Mouse (Mus musculus): ENCODE results near the gene Ptgir. TPM values are rescaled to one million over a fixed set of nuclear protein-coding genes. Genes with fewer than 3 reads are reported as not detected.

The Ptgir gene
- total RNA-seq, 2 experiments from 2014 or later = 1.2 to 2.0 TPM

DNA sequence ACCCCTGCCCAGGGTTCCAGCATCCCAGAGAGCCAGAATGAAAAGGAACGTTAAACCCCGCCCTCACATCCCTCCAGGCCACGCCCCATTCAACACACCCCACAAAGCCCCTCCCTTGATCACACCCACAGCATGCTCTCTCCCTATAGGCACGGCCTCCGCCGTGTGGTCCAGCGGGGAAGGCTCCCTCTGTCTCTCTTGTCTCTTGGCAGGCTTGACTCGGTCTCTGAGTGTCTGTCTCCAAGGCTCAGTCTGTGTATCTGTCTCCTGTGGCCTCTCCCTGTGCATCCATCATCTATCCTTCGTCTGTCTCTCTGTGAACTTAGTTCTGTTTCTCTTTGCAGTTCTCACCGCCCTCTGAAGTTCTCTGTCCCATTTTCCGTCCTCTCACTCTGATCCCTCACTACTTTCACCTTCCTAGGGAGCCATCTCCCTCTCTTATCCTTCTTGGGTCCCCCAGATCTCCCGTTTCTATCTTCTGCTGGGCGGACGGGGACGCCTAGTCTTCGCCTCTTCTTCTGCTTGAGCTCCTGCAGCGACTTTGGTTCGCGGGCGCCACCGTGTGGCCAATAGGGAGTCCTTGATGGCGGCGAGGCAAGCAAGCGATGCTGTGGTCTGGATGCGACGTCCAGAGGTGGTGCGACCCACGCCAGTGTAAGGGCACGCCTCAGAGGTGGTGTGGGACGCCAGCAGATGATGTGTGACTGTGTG, 14.5 kb upstream of the Ptgir start, which contains the start of gene Gng8:
Gene Gng8 (plus strand): TSS at position 146 of the 711 bp plus-strand sequence.
- peak; percentile 88 to 90 for DNase-seq

DNA sequence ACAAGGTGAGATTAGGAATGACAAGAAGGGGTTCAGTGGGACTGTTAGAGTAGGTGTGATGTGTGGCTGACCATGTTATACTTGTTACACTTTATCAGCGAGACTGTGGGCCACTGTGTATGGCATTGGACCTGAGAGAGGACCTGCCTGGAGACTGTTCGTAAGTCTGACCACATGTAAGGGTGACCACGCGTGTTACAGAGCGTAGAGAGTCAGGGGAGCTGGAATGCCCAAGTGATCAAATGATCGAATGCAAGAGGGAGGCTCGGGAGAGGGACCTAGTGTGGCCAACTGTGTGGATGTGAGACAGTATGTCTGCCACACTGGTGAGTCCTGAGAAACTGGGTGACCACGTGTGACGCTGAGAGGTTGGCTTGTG, 13.9 kb upstream of the Ptgir start:
- DNase-seq = no peak

DNA sequence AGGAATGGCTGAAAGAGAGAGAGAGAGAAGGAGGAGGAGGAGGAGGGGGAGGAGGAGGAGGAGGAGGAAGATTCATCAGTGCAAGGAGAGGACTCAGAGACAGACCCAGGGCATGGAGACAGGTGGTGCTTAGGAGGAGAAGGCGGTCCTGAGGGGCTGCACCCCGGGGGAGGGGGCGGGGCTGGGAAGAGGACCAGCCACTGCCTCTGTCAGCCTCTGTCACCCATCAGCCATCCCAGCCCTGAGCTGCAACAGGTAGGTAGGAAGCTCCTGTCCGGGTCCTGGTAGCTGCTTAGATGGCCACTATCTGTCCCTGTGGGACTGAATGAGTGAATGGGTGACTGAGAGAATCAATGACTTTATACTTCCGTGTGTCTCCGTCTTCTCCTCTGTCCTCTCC, 12.7 kb upstream of the Ptgir start:
- DNase-seq = no peak

DNA sequence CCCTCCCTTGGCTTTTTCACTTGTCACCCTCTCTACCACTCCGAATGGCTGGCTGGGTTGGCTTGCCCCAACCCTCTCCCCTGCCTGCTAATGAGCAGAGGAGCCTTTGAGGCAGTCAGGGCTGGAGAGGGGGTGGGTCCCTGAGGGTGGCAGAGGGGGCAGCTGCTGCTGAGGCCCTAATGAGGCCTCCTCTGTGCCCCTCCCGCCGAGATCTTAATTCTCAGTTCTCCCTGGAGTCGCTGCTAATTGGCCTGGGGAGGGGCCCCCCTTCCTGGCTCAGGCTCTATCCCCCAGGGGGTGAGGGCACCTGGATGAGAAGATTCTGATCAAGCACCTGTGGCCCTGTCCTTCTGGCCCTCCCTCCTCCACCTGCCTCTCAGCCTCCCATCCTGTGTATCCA, 12.0 kb upstream of the Ptgir start:
- no peak for DNase-seq

DNA sequence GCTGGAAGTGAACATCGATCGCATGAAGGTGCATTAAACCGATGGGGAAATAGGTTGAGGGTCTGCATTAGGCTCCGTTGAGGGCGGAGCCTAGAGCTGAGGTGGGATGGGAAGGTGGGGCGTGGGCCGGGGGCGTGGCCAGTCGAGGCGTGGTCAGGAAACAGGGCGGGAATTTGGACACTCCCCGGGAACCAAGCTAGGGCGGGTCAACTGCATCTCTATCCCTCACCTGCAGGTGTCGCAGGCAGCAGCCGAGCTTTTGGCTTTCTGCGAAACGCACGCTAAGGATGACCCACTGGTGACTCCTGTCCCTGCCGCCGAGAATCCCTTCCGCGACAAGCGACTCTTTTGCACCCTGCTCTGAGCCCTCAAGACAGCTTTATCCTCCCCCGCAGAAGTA, 11.3 kb upstream of the Ptgir start:
- DNase-seq = peak; percentile 81 to 85

DNA sequence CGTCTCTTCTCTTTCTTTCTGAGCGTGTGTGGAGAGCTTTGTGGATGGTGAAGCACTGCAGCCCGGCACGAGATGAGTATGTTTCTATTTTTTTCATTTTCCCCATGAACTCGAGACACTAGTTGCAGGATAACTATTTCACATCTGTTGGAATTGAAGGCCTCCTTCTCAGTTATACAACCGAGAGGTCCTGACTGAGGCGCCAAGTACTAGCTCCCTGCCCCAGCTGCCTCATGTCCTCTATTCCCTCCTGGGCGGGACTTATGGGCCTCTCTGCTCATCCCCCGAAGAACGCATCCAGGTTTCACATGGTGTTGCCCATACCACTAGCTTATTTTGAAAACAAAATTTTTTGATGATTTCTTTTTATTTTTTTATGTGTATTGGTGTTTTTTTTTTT, 10.8 kb upstream of the Ptgir start:
- DNase-seq = no peak

DNA sequence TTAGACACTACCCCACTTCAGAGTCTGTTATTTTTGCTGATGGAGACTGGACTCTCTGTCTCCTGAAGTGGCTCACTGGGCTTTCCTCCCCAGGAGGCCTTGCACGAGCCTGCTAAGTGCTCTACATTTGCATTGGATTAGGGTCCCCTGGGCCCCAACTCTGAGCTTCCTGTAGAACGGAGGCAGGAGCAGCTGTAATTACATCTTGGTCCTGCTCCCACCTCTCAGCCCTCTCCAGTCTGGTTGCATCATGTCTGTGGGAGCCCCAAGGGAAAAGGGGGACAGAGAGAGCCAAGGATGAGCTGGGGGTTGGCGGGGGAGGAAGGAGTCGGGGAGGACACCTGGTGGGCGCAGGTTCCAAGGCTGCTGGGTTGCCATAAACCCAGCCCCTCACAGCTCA, 5.8 kb upstream of the Ptgir start:
- DNase-seq = no peak

DNA sequence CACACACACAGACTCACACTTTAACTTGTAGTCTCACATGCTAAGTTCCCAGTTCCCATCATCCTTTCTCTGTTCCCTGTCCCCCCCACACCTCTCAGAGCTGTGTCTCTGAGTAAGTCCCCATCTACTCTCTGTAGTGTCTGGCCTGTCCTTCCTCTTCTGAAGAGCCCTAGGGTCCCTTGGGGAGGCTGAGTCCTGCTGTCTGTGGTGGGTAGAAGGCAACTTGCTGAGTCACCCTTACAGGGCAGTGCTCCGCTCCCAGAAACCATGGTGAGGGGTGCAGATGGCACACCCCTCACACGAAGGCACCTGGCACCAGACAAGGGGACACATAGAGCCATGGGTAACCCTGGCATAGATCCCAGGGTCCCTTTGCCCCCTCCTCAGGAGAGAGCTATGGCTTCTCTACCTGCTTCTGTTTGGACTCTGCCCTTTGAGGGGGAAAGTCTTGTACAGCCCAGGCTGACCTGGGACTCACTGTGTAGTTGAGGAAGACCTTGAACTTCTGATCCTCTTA, 2.8 kb upstream of the Ptgir start:
- no peak for DNase-seq

DNA sequence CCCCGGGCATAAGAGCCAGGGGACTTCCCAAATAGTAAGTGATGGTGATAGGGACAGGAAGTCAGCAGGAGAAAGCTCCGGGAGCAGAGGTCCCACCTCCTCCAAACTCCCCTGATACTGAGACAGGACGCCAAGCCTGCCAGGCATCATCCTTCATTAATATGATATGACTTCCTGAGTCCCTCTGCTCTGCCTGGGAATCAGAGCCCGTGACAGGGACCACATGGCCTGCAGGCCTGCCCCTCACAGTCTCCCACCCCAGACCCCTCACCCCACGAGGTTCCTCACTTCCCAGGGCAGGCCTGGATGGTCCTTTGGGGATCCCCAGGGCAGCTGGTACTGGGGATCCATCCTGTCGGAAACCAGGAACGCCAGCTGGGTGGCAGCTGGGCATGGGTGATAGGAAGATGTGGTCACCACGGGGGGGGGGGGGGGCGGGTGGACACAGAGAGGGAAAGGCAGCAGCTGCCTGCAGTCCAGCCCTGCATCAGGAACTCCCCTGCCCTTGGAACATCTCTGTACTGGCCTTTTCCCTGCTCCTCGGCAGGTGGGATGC, 2.1 kb upstream of the Ptgir start:
- DNase-seq = no peak

DNA sequence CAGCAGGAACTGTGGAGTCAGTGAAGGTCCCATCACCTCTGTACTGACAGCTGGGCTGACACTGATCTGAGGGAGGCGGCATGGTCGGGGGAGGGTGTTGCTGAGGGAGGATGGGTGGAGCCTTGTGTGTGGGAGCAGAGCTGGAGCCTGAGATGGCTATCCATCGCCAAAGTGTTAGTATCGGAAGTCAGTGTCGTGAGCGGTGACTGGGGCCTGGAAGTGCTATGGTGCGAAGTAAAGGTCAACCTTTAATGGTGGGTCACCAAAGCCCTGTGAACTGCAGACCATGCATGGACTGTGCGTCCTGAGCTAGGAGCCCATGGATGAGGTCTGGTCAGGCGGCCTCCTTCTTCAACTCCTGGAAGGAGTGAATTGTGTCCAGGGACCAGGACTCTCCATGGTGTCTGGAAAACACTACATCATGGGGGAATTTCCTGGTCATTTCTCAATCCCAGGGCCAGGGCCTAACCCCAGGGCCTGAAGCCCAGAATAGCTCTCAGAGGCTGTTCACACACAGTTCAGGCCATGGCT, 734 bp upstream of the Ptgir start:
- DNase-seq = peak; percentile 57 to 71

DNA sequence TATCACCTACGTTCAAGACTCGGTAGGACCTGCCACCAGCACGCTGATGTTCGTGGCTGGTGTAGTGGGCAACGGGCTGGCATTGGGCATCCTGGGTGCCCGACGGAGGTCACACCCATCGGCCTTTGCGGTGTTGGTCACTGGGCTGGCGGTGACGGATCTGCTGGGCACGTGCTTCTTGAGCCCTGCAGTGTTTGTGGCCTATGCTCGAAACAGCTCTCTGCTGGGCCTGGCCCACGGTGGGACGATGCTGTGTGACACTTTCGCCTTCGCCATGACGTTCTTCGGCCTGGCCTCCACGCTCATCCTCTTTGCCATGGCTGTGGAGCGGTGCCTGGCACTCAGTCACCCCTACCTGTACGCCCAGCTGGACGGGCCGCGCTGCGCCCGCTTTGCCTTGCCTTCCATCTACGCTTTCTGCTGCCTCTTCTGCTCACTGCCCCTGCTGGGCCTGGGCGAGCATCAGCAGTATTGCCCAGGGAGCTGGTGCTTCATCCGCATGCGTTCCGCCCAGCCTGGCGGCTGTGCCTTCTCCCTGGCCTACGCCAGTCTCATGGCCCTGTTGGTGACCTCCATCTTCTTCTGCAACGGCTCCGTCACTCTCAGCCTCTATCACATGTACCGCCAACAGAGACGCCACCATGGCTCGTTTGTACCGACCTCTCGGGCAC, 734 bp downstream of the Ptgir start:
- DNase-seq = no peak

DNA sequence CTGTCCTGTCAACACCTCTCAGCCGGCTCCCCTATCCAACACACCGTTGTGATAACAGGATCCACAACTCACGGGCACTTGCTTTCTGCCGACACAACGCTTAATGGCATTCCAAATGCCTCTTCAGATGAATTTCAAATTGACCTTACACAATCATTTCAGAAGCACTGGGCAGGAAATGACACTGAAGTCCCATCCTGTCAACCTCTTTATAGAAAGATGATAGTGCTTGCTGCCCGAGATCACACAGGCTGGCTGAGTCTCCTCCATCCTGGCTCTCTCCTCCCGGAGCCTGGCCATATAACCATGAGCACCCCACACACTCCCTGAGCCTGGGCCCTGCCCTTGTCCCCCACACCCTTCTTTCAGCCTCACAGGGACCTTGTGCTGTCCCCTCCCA, 1.6 kb downstream of the Ptgir start:
- DNase-seq = no peak

DNA sequence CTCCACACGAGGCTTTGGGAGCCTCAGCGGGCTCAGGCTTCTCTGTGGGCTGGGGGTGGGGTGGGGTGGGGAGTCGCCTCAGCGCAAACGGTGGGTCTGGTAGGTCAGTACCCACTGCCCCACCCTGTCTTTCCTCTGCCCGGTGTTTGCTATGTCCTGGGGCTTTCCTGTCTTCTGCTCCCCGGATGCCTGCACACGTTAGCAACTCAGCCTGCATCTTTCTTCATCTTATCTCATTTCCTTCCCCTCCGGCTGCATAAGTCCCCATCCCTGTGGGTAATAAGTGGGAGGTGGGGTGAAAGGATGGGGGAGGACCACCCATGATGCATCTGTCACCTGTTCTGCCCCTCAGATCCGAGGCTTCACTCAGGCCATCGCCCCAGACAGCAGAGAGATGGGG, 2.1 kb downstream of the Ptgir start:
- no peak for DNase-seq

DNA sequence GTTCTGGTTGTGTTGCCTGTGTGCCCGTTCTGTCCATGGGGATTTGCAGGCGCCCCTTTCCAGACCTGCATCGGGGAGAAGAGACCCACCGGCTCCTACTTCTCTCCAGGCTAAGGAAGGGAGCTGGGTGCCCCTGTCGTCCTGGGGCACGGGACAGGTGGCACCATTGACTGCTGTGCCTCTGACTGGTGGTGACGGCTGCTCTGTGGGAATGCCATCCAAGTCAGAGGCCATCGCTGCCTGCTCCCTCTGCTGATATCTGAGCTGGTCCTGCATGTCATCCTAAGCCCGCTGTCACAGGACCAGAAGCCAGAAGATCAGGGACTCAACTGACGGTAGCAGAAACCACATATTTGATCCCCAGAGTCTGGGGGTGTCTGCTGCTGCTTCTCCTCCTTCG, 2.6 kb downstream of the Ptgir start:
- no peak for DNase-seq

DNA sequence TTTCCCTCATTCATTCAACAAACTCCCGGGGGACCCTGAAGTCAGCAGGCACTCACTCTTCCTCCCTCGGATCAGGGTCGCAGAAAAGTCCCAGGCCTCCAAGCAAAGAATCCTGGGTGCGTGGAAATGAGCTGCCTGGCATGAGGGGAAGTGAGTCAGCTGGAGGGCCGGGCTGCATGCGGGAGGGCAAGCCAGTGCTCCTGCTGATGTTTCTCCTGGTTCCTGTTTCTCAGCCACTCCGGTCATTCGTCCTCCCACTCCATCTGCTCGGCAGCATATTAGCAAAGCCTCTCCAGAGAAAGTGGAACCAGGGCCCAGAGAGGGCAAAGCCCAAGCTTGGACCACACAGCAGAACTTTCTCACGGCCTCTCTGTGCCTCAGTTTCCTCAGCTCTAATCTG, 3.6 kb downstream of the Ptgir start:
- DNase-seq = no peak

DNA sequence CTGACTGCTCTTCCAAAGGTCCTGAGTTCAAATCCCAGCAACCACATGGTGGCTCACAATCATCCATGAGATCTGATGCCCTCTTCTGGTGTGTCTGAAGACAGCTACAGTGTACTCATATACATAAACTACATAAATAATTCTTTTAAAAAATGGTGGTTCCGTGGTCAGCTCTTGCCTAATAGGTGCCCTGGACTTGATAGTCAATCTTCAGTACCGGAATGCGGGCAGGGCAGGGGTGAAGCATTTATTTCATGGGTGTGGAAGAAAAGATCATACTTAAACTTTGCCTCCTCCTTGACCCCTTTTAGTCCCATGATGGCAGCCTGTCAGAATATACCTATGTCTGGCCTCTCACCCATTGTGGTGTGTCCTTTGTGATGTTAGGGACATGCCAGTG, 5.6 kb downstream of the Ptgir start:
- DNase-seq = no peak

DNA sequence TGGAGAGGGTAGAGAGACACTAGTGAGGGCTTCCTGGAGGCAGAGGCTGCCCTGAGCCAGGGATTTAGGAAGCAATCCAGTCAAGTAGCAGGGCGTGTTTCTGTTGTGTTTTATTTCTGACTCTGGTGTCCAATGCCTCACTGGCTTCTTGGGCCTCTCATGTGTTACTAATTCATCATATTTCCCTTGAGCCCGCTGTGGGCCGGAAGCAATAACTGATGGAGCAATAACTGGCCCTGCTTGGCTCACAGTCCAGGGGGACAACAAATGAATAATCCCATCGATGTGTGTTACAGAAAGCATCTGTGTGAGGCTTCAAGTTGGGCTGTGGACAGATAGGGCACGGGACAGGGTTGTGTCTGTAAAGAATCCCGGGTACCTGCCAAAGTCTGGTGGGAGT, 6.1 kb downstream of the Ptgir start:
- DNase-seq = no peak

DNA sequence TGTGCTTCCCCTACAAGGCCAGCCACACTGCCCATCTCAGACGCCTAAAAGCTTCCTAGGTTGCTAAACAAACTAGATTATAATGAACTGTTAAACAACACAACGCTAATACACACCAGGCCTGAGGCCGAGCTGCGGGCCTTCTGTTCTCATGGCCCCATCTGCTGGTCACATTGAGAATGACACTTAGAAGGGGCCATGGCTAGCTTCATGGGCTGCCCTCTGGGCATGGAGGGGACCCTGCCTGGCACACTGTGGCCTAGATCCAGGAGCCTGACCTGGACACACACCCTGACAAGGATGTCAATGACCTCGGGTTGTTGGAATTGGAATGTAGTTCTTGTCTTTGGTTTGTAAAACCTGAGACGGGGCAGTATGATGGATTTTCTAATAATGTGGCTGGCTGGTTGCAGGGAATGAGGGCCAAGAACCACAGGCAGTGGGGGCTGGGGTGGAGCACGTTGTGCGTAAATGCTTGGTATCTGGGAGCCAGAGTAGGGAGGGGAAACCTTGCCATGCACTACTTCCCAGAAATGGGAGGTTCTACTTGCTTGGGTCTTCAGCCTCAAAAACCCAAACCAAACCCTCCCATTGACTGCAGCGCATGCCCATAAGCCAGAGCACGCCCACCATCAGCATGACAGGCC, 7.6 kb downstream of the Ptgir start:
- peak; percentile 71 to 80 for DNase-seq

DNA sequence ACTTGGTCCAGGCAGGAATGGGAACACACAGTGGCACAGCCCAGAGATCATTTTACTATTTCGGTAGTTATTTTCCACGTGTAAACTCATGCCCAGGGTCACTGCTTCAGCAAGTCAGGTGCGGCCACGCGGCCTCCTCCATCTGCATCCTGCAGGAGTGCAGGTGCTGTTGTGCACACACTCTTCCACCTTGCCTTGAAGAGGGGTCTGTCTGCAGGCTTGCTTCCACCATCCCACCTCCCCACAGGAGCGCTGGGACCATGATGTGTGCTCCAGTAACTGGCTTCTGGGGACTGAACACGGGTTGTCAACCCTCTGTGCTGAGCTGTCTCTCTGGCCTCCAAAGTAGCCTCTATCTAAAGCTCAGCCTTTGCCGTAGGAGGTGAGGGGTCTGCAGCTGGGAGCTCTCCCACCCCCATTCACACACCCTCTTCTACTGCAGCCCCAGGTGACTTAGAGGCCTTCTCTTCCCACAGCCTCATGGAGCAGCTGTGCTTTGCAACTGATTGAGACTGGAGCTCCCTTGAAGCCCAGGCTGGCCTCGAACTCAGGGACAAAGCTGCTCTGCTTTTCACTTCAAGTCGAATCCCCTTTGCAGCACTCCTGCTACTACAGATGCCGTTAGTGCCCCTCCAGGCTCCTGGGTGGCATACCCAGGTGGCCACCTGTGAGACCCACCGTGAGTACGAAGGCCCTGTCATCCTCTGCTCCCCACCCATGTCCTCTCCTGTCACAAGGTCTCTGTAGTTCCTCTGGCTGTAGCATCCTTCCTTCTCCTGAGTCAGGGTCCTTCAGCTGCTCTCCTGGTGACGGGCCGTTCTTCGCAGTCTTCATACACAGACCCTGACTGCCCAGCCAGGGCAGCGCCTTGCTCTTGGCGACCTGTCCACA, 8.4 kb downstream of the Ptgir start:
- DNase-seq = no peak

DNA sequence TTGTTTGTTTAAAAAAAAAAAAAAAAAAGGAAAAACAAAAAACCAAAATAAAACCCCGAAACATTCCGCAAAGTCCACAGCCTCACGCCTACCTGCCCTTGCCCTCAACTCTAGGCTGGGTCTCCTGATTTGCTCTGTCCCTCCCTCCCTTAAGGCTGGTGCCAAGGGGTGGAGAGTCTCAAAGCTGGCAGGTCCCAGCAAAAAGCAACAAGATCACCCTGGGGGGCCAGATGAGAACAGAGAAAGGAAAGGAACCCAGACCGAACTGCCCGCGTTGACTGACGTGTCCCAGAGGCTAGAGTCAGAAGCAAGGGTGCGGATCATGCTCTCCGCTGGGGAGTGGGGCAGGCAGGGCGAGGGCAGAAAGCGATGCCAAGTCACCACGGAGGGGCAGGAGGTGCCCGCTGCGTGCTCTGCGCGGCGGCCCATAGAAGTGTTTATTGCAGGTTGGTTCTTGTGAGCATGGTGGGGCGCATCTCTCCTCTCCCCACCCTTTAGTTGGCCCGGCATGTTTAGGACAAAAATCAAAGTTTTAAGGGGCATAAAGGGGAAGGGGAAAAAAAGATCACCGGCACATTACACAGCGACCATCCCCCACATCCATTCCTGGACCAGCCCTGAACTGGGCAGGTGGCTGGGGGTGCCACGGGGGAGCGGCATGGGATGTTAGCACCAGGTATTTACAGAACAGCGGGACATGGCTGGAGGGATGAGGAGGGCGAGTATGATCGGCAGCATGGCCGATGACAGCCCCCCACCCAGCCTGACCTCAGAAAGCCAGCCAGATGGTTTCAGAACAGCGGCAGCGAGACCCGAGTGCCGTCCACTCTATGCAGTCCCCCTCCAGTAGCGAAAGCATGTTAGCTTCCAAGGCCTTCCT, 9.4 kb downstream of the Ptgir start:
- DNase-seq = no peak

Measured in adrenal gland, postnatal 36 days (tissue).